ENCODE assay signal across 20 mouse cellular contexts in genomic region chr6:18832958-18833357, GRCm38 (mm10). TPM values are rescaled to one million over a fixed set of nuclear protein-coding genes. Genes with fewer than 3 reads are reported as not detected.
"Had no signal": no experiment of that assay in that cellular context is flagged by ENCODE, and none has a peak within 500 bp of the region (broad histone marks: within the 10 kb centered on the region; RNA-seq: fewer than 3 reads in every experiment).

No protein-coding gene starts in this region.

- H3K4me3 ChIP-seq: intestine, embryonic 15.5 days; kidney, embryonic 15.5 days; left cerebral cortex, adult 2 months; liver, embryonic 13.5 days; midbrain, embryonic 12.5 days; midbrain, embryonic 15.5 days; neural tube, embryonic 12.5 days; neural tube, embryonic 15.5 days had no signal

- DNase-seq: kidney, adult 11 months; kidney, adult 8-10 months; kidney, postnatal 10 days; kidney, postnatal 36 days; liver, embryonic 13.5 days; lung, adult 2 months; lung, postnatal 14 days; lung, postnatal 4 days; thymus, adult 18-20 months; thymus, postnatal 36 days had no signal

- H3K27ac ChIP-seq: intestine, embryonic 15.5 days; kidney, embryonic 15.5 days; left cerebral cortex, adult 2 months; liver, embryonic 13.5 days; midbrain, embryonic 12.5 days; midbrain, embryonic 15.5 days; neural tube, embryonic 12.5 days; neural tube, embryonic 15.5 days had no signal

RNA-seq across cellular contexts. Expression of gene Ankrd7, which starts 33.2 kb away (rescaled TPM):
- total RNA-seq: layer of hippocampus, postnatal 10 days; left cerebral cortex, adult 2 months; left cerebral cortex, postnatal 36 days; liver, adult 2 months had no signal
